Mouse (Mus musculus): ENCODE results near the gene Nek6. TPM values are rescaled to one million over a fixed set of nuclear protein-coding genes. Genes with fewer than 3 reads are reported as not detected.

The Nek6 gene
- polyA plus RNA-seq (2012; rRNA removed): 30.0 and 30.2 TPM in 2 replicates

DNA sequence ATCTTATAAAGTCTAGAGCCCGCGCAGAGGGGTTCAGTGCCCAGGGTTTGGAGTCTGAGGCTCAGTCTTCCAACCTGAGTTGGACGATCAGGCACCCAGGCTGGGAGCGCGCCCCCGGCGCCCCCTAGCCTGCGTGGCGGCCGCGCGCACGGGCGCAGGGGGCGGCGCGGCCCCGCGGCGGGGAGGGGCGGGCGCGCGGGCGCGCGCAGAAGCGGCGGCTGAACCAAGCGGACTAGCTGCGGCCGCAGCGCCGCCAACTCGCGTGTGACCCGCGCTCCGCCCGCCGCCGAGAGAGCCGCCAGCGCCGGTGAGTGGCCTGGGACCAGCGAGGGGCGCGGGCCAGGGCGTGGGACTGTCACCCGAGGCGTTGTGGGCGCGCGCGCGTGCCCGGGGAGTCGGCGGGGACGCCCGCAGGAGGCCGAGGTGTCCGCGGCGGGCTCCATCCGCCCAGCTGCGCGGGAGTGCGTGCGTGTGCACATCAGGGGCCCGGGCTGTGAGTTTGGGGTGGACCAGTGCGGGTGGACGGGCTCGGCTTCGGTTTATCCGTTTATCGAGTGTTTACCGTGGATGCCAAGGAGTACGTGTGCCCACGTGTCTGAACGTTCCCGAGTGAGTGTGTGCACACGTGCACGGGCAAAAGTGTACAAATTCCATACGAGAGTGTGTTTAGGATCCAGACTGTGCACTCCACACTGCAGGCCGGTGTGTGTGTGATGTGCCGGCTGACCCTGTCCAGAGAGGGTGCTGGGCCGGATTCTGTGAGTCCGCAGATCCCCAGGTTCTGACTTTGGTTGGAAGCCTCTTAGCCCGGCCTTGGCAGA is at the start of gene Nek6:
Nek6 (plus strand) TSS at position 157 of the 821 bp plus-strand sequence.
- H3K4me1 ChIP-seq (ENCODE audit: control insufficient read depth, insufficient read depth, low read length): peaks cover 4% of the 10 kb centered on the region; the same call in 1 of the 2 replicates

DNA sequence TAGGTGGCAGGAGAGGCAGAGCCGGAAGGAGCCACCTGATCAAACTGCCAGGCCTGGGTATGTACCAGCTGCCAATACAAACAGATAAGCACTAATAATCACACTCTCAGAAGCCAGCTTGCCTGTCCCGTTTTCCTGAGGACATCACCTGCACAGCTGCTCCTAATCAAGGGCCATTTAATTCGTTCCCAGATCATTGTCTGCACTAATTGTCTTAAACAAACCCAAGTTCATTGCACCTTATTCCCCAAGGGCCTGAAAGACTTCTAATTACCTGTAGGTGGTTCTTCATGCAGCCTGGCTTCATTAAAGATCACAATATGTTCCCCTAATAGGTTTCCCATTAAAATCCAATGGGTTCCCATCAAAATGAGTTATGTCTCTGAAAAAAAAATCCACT is 49.1 kb upstream of the Nek6 start:
- Histone ChIP-seq H3K27ac (ENCODE audit: insufficient read depth, low read length) (no peak overlapping the region), H3K4me1 (ENCODE audit: control insufficient read depth, insufficient read depth, low read length) (no peaks in the 10 kb centered on the region), H3K4me3 (ENCODE audit: insufficient read depth, low read length) (no peak overlapping the region)
- no peak for TF ChIP-seq CTCF (IDR thresholded peaks at IDR 0.05; ENCODE audit: extremely low read depth, insufficient read depth, low read length)
- no peak for TF ChIP-seq POLR2A (IDR thresholded peaks at IDR 0.05; ENCODE audit: extremely low read depth, insufficient read depth, low read length)

More for the DNA sequence above, at the start of gene Nek6:
- TF ChIP-seq POLR2A (IDR thresholded peaks at IDR 0.05; ENCODE audit: extremely low read depth, insufficient read depth, low read length): no peak
- TF ChIP-seq CTCF (IDR thresholded peaks at IDR 0.05; ENCODE audit: extremely low read depth, insufficient read depth, low read length): no peak
- peak within 1 kb of the TSS; percentile 82 for H3K4me3 ChIP-seq (ENCODE audit: insufficient read depth, low read length)
- H3K27ac ChIP-seq (ENCODE audit: insufficient read depth, low read length): no peak within 1 kb of the TSS

DNA sequence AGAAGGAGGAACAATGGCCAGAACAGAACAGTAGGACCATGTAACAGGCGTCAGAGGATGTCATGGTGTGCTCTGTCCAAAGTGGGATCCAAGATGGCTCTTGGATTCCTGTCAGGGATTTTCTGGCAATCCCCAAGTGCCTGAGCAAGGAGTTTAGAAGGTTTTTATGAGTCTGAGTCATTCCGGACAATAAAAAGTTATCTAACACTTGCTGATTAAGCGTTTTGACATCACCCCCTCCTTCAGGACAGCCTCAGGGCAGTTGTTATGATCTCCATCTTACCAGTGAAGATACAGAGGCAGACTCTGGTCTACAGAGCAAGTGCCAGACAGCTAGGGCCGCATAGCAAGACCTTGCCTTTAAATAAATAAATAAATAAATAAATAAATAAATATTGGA is 42.6 kb upstream of the Nek6 start:
- no peak overlapping the region for H3K4me3 ChIP-seq (ENCODE audit: insufficient read depth, low read length)
- H3K4me1 ChIP-seq (ENCODE audit: control insufficient read depth, insufficient read depth, low read length): no peaks in the 10 kb centered on the region
- H3K27ac ChIP-seq (ENCODE audit: insufficient read depth, low read length): no peak overlapping the region
- TF ChIP-seq POLR2A (IDR thresholded peaks at IDR 0.05; ENCODE audit: extremely low read depth, insufficient read depth, low read length) (no peak), CTCF (IDR thresholded peaks at IDR 0.05; ENCODE audit: extremely low read depth, insufficient read depth, low read length) (no peak)

DNA sequence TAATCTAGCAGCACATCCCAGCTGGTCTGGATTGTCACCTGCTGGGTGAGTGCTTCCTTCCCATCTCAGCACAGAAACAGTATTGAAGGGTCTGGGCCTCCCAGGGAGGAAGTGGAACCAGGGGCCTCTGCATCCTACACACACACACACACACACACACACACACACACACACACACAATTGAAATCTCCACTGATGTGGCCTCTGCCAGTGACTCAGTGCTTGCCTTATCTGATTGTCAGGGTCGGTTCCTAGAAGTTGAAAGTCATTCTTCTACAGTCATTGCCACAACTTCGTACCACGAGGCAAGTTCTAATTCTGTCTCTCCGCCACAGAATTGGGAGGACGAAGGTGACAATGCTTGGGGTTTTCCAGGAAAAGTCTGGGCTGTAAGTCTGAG is 39.7 kb upstream of the Nek6 start:
- H3K27ac ChIP-seq (ENCODE audit: insufficient read depth, low read length): no peak overlapping the region
- no peak overlapping the region for H3K4me3 ChIP-seq (ENCODE audit: insufficient read depth, low read length)
- TF ChIP-seq CTCF (IDR thresholded peaks at IDR 0.05; ENCODE audit: extremely low read depth, insufficient read depth, low read length) (no peak), POLR2A (IDR thresholded peaks at IDR 0.05; ENCODE audit: extremely low read depth, insufficient read depth, low read length) (no peak)
- no peaks in the 10 kb centered on the region for H3K4me1 ChIP-seq (ENCODE audit: control insufficient read depth, insufficient read depth, low read length)

DNA sequence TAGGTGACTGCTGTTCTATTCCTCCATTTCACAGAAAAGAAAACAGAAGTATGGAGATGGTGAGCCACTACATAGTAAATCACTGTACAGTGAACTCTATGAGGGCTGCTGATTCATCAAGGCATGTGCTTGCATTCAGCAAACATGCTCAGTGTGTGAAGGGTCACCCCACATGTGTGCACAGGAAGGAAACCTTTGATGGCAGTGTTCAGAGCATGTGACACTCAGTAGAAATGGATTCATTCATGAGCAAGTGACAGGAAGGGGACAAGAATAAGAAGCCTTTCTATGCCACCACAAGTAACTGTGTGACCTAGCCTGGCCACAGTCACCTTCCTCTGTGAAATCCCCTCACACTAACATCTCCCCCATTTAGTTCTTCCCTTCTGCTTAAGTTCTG is 38.6 kb upstream of the Nek6 start:
- Histone ChIP-seq H3K4me1 (ENCODE audit: control insufficient read depth, insufficient read depth, low read length) (no peaks in the 10 kb centered on the region), H3K4me3 (ENCODE audit: insufficient read depth, low read length) (no peak overlapping the region), H3K27ac (ENCODE audit: insufficient read depth, low read length) (no peak overlapping the region)
- TF ChIP-seq CTCF (IDR thresholded peaks at IDR 0.05; ENCODE audit: extremely low read depth, insufficient read depth, low read length): no peak
- TF ChIP-seq POLR2A (IDR thresholded peaks at IDR 0.05; ENCODE audit: extremely low read depth, insufficient read depth, low read length): no peak

DNA sequence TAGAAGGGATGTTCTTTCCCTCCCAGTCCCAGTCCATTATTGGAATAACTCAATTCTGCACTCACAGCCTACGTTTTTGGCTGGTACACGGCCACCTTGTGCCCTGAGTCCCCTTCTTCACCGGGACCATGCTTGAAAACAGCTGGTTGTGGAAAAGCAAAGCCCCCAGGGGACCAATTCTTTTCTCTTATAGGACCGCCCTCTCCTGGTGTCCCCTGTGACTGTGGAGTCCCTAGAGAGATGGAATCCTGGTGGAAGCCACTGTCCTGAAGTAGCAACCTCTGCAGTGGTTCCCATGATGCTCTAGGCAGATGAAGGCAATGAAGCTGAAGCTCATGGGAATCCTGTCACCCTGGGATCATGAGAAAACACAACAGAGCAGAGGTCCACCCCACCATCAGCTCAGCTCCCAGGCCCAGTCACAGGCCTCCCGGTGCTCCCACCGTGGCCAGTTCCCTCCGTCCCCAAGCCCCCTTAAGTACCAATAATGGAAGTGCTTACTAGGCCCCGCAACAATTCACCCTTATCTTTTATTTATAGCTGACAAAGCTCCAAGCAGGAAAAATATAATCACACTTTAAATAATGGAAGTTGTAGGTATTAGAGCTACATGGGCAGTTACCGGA is 34.5 kb upstream of the Nek6 start:
- Histone ChIP-seq H3K27ac (ENCODE audit: insufficient read depth, low read length) (no peak overlapping the region), H3K4me1 (ENCODE audit: control insufficient read depth, insufficient read depth, low read length) (no peaks in the 10 kb centered on the region), H3K4me3 (ENCODE audit: insufficient read depth, low read length) (no peak overlapping the region)
- TF ChIP-seq CTCF (IDR thresholded peaks at IDR 0.05; ENCODE audit: extremely low read depth, insufficient read depth, low read length) (no peak), POLR2A (IDR thresholded peaks at IDR 0.05; ENCODE audit: extremely low read depth, insufficient read depth, low read length) (no peak)

DNA sequence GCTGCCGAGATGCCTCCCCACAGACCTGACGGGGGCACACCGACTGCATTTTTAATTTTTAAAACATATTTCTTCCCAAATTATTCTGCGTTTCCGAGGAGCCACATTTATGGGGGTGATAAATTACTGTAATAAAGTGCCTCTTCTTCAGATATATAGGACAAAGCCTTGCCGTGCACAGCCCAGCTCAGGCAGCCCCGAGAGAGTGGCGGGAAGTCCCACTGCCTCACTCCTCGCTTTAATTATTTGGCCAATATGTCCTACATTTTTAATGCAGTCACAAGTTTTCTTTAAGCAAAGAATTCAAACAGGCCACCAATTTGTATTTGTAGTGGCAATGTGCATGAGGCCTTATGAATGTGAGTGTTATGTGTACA is 34.0 kb upstream of the Nek6 start:
- no peak overlapping the region for H3K27ac ChIP-seq (ENCODE audit: insufficient read depth, low read length)
- no peak overlapping the region for H3K4me3 ChIP-seq (ENCODE audit: insufficient read depth, low read length)
- TF ChIP-seq POLR2A (IDR thresholded peaks at IDR 0.05; ENCODE audit: extremely low read depth, insufficient read depth, low read length): no peak
- no peak for TF ChIP-seq CTCF (IDR thresholded peaks at IDR 0.05; ENCODE audit: extremely low read depth, insufficient read depth, low read length)

DNA sequence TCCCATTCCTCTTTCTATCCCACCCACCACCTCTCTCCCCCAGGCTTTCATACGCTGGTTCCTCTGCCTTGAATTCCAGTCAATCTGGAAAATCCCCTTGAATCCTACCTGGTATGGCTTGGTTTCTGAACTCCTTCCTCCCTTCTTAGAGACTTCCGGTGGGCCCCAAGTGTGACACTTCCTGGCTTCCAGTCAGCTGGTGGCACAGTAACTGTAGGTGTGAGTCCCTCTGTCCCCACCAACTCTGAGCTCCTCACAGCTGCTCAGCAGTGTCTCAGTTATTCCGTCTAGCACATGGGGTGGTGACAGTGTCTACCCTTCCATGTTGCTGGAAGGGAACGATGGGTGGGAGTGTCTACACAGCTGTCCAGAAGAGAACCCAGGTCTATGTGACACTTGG is 32.8 kb upstream of the Nek6 start:
- Histone ChIP-seq H3K4me1 (ENCODE audit: control insufficient read depth, insufficient read depth, low read length) (no peaks in the 10 kb centered on the region), H3K4me3 (ENCODE audit: insufficient read depth, low read length) (no peak overlapping the region), H3K27ac (ENCODE audit: insufficient read depth, low read length) (no peak overlapping the region)
- TF ChIP-seq POLR2A (IDR thresholded peaks at IDR 0.05; ENCODE audit: extremely low read depth, insufficient read depth, low read length): no peak

More for the DNA sequence above, 34.0 kb upstream of the Nek6 start:
- H3K4me1 ChIP-seq (ENCODE audit: control insufficient read depth, insufficient read depth, low read length): no peaks in the 10 kb centered on the region

DNA sequence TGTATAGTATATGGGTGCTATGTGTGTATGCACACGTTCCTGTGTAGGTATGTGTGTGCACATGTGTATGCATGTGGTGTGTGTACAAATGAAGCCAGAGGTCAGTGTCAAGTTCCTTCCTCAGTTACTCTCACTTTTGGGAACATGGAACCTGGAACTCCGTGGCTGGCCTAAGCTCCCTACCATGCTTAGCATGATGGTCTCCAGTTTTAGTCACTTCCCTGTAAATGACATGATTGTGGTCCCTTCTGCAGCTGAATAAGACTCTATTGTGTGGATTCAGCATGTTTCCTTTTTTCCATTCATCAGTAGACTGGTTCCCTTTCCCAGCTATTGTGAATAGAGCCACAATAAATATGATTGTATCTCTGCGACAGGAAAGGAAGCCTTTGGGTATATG is 31.9 kb upstream of the Nek6 start:
- TF ChIP-seq CTCF (IDR thresholded peaks at IDR 0.05; ENCODE audit: extremely low read depth, insufficient read depth, low read length): no peak
- no peak for TF ChIP-seq POLR2A (IDR thresholded peaks at IDR 0.05; ENCODE audit: extremely low read depth, insufficient read depth, low read length)
- Histone ChIP-seq H3K27ac (ENCODE audit: insufficient read depth, low read length) (no peak overlapping the region), H3K4me1 (ENCODE audit: control insufficient read depth, insufficient read depth, low read length) (no peaks in the 10 kb centered on the region)

More for the DNA sequence above, 31.9 kb upstream of the Nek6 start:
- H3K4me3 ChIP-seq (ENCODE audit: insufficient read depth, low read length): no peak overlapping the region

Data from cortical plate, adult 2 months (tissue).